Mouse (Mus musculus): Measurements from ENCODE around the gene Lbr.
A peak's percentile ranks its signal among the peaks of the same experiment; 100 is the strongest.

The Lbr gene

GRCm38 (mm10) chr1:181842781-181843180 lies at the start of gene Lbr:
Gene Lbr, minus strand, starts transcription at chr1:181843046.
- no peak for DNase-seq (ENCODE audit: low spot score in 2 of 2)

- no peak for DNase-seq (ENCODE audit: low spot score in 2 of 2)
These were observed 46.8 kb upstream of the Lbr start for GRCm38 (mm10) chr1:181889670-181890069.

GRCm38 (mm10) chr1:181888801-181889200 lies 46.0 kb upstream of the Lbr start:
- DNase-seq (ENCODE audit: low spot score in 2 of 2): peak; percentile 66 to 84

- peak; percentile 53 to 55 for DNase-seq (ENCODE audit: low spot score in 2 of 2)
These were observed 38.7 kb upstream of the Lbr start for GRCm38 (mm10) chr1:181881532-181881931.

GRCm38 (mm10) chr1:181880752-181881325 lies 38.0 kb upstream of the Lbr start:
- no peak for DNase-seq (ENCODE audit: low spot score in 2 of 2)

GRCm38 (mm10) chr1:181878436-181878835 lies 35.6 kb upstream of the Lbr start:
- DNase-seq (ENCODE audit: low spot score in 2 of 2): no peak

- DNase-seq (ENCODE audit: low spot score in 2 of 2): no peak
These were observed 34.2 kb upstream of the Lbr start for GRCm38 (mm10) chr1:181877088-181877487.

- no peak for DNase-seq (ENCODE audit: low spot score in 2 of 2)
These were observed 33.8 kb upstream of the Lbr start for GRCm38 (mm10) chr1:181876656-181877055.

GRCm38 (mm10) chr1:181873086-181873920 lies 30.5 kb upstream of the Lbr start:
- no peak for DNase-seq (ENCODE audit: low spot score in 2 of 2)

GRCm38 (mm10) chr1:181872639-181873038 lies 29.8 kb upstream of the Lbr start:
- DNase-seq (ENCODE audit: low spot score in 2 of 2): no peak

- no peak for DNase-seq (ENCODE audit: low spot score in 2 of 2)
These were observed 23.8 kb upstream of the Lbr start for GRCm38 (mm10) chr1:181866429-181867280.

GRCm38 (mm10) chr1:181865863-181866216 lies 23.0 kb upstream of the Lbr start:
- no peak for DNase-seq (ENCODE audit: low spot score in 2 of 2)

- no peak for DNase-seq (ENCODE audit: low spot score in 2 of 2)
These were observed 22.4 kb upstream of the Lbr start for GRCm38 (mm10) chr1:181864971-181865862.

- DNase-seq (ENCODE audit: low spot score in 2 of 2): no peak
These were observed 20.6 kb upstream of the Lbr start for GRCm38 (mm10) chr1:181863431-181863830.

GRCm38 (mm10) chr1:181862676-181863374 lies 20.0 kb upstream of the Lbr start:
- no peak for DNase-seq (ENCODE audit: low spot score in 2 of 2)

- DNase-seq (ENCODE audit: low spot score in 2 of 2): no peak
These were observed 18.5 kb upstream of the Lbr start for GRCm38 (mm10) chr1:181861181-181861902.

- DNase-seq (ENCODE audit: low spot score in 2 of 2): peak; percentile 90 to 91
These were observed 17.8 kb upstream of the Lbr start for GRCm38 (mm10) chr1:181860659-181861058.

GRCm38 (mm10) chr1:181856329-181856728 lies 13.5 kb upstream of the Lbr start:
- DNase-seq (ENCODE audit: low spot score in 2 of 2): no peak

- no peak for DNase-seq (ENCODE audit: low spot score in 2 of 2)
These were observed 12.0 kb upstream of the Lbr start for GRCm38 (mm10) chr1:181854829-181855228.

GRCm38 (mm10) chr1:181853081-181853736 lies 10.4 kb upstream of the Lbr start:
- peak; percentile 44 to 70 for DNase-seq (ENCODE audit: low spot score in 2 of 2)

All from heart, adult 9 months (tissue).